Mouse (Mus musculus) embryonic stem cell, embryonic (primary cell): ENCODE data around the gene Csf2rb2.

Experiments used
- CTCF ChIA-PET, 4 experiments: fragments of 300-600 bp in 2 of 4; fragments of 350-600 bp in 2 of 4; sonication (Branson Sonifier 250); formaldehyde crosslinking; loops; one replicate each; lab custom pipeline; 2022; ENCODE audit warnings: inconsistent platforms in 2 of 4; lab: Charles Lee
- POLR2A ChIA-PET, 4 experiments: fragments of 300-600 bp in 2 of 4; fragments of 350-600 bp in 2 of 4; sonication (Branson Sonifier 250); formaldehyde crosslinking; loops; one replicate each; lab custom pipeline; 2022; ENCODE audit warnings: antibody characterized with exemption in 4 of 4, inconsistent platforms in 1 of 4; lab: Charles Lee

Gene Csf2rb2

DNA sequence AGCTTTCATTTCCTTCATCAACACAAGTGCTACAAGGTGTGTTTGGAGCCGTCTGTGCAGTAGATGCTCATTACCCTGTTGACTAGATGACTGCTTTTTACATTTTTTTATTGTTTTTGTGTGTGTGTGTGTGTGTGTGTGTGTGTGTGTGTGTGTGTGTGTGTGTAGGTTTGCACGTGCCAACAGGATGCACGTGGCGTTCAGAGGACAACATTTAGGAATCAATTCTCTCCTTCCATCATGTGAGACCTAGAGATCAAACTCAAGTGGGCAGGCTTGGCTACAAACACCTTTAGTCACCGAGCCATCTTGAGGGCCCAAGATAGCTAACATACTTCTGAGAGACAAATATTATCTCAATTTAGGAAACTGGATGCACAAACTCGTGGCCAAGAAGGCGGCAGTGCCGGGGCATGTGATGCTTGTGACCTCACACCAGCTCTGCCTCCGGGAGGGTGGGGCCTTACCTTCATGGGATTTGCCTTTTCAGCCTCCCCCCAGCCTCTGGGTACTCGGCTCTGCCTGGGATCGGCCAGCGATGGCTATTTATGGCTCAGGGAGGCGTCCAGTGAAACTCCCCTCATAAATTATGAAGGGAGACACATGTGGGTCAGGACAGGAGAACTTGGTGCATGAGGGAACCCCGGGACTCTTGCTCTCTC lies 65.4 kb downstream of the Csf2rb2 start:
- CTCF ChIA-PET = interaction anchor here (0.5 to 3.6 kb wide), 238 partner anchors 8 to 1292 kb away, joined by 3 to 81 read pairs (median 5); partner anchors contain the start of genes Ift27 (in 3 of the 4), Cacng2 (in 2 of the 4), Eif3d (in 2 of the 4) and Foxred2 (in 2 of the 4)
- POLR2A ChIA-PET = interaction anchor here (0.6 to 1.6 kb wide), 21 partner anchors 12 to 455 kb away, joined by 3 to 7 read pairs (median 3); partner anchors contain the start of genes Eif3d (in 1 of the 4), Ift27 (in 1 of the 4) and Txn2 (in 1 of the 4)

DNA sequence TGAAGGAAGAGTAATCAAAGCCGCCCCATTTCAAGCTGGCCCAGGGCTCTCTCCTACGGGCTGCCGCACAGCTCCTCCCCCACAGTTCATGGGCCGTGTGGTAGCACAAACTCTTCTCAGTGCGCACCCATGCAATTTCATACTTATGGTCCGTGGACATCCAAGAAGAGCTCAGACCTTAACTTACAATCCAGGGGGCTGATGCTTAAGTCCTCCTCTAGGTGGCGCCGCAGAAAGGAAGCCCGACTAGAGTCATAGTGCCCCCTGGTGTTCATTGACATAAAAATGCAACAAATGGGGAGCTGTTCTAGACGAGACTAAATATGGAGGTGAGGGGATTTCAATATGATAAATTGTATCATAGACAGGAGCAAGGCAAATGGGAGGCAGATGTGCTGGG lies 66.1 kb downstream of the Csf2rb2 start:
- POLR2A ChIA-PET = interaction anchor here (0.6 to 1.6 kb wide), 22 partner anchors 11 to 372 kb away, joined by 3 to 7 read pairs (median 3); partner anchors contain the start of genes Eif3d (in 1 of the 4), Ift27 (in 1 of the 4) and Txn2 (in 1 of the 4)
- CTCF ChIA-PET = interaction anchor here (0.5 to 3.6 kb wide), 250 partner anchors 8 to 1747 kb away, joined by 3 to 81 read pairs (median 4); partner anchors contain the start of genes Cacng2 (in 3 of the 4), Ift27 (in 3 of the 4), Eif3d (in 2 of the 4) and Foxred2 (in 2 of the 4)

DNA sequence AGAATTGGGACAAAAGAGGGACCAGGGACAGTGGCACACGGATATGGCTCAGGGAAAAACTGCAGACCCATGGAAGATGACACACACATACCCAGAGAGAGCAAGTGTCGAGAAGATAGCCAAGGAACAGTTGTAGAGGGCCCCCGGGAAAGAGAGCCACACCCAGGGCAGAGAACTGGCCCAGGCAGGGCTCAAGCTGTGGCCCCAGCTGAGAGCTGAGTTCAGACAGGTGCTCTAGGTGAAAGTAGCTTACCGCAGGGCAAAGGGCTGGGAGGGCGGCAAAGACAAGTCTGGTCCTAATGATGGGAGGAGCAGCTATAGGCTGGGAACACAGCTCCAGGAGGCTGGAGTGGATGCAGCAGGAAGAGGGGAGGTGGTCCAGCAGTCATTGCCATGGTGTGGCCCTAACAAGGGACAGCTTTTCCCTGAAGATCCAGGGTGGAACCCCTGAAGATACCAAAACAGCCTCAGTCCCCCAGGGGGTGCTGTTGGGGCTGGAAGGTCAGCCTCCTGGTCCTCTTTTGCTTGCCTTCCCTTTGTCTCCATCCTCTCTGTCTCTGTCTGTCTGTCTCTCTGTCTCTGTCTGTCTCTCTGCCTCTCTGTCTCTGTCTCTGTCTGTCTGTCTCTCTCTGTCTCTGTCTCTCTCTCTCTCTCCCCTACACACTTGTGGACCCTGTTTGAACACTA lies 70.6 kb downstream of the Csf2rb2 start:
- ChIA-PET POLR2A (interaction anchor here in 1 of 4 experiments (0.5 to 0.6 kb wide), 2 partner anchors 57 to 310 kb away, joined by 4 to 5 read pairs; no protein-coding TSS in a partner anchor), CTCF (interaction anchor here in 3 of 4 experiments (0.6 to 1.4 kb wide), 10 partner anchors 9 to 314 kb away, joined by 3 to 5 read pairs (median 3); no protein-coding TSS in a partner anchor)
